ENCODE assay signal across 9 mouse cellular contexts in the genomic region with DNA sequence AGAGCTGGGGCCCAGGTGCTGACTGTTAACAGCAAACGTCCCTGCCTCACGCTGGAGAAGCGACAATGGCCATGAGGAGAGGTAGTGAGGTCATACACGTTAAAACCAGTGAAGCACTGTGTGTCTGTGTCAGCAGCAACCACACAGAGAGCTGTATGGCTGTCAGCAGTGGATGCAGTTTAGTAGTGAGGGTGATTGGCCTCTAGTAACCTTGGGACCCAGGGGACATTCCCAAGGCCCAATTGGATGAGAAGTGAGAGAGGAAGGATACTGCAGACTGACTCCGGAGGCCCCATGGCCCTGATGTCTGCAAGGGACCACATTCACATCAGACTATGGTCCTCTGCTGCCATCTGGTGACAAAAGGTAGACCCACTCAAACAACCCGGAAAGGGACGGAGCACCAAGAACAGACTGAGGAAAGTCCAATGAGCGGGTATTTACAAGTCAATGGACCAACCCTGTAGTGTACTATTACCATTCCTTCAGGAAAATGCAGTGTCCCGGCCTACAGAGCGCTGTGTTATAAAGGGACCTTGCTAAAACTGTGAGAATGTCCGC. TPM values are rescaled to one million over a fixed set of nuclear protein-coding genes. Genes with fewer than 3 reads are reported as not detected.
A peak's percentile ranks its signal among the peaks of the same experiment; 100 is the strongest.
DNase-seq lines count a peak whose midpoint lies in the region; ATAC-seq and TF ChIP-seq lines count a peak whose summit lies in the region.
"Had no signal": no experiment of that assay in that cellular context is flagged by ENCODE, and none has a peak within 500 bp of the region (broad histone marks: within the 10 kb centered on the region; RNA-seq: fewer than 3 reads in every experiment).

No protein-coding gene starts in this region.

- ATAC-seq in forebrain, embryonic 12.5 days (ENCODE audit: low FRiP score): peak; percentile 76
- ATAC-seq in intestine, postnatal 0 days: peak; percentile 56
- peak; percentile 47; the same call in 1 of the 2 replicates for ATAC-seq in limb, embryonic 12.5 days (ENCODE audit: insufficient number of reproducible peaks, insufficient read depth, low FRiP score, low TSS enrichment, low read depth)

- intact Hi-C loops in gastrocnemius, adult 2 months (cut with DNase I): no loop called here

- H3K9ac ChIP-seq in ES-E14 (ENCODE audit: insufficient read depth, low read depth, low read length, poor library complexity, severe bottlenecking): no peak overlapping the region
- H3K9ac ChIP-seq in forebrain, embryonic 12.5 days: no peak overlapping the region
- no peak overlapping the region for H3K9ac ChIP-seq in intestine, postnatal 0 days (ENCODE audit: low read depth, low read length)
- H3K9ac ChIP-seq in limb, embryonic 12.5 days (replicated peaks): no peak overlapping the region
- H3K9ac ChIP-seq: heart, embryonic 13.5 days had no signal

- peaks cover 0 to 4% of the 10 kb centered on the region in 2 experiments; a peak in 1 of 4 replicates for H3K4me1 ChIP-seq in ES-E14 (ENCODE audit: control insufficient read depth in 2 of 2, insufficient read depth in 2 of 2, low read length in 2 of 2, poor library complexity in 1 of 2)
- no peaks in the 10 kb centered on the region for H3K4me1 ChIP-seq in forebrain, embryonic 12.5 days
- H3K4me1 ChIP-seq in intestine, postnatal 0 days (replicated peaks; ENCODE audit: control insufficient read depth, insufficient read depth, low read length): no peaks in the 10 kb centered on the region
- H3K4me1 ChIP-seq in limb, embryonic 12.5 days (replicated peaks): no peaks in the 10 kb centered on the region; the same call in 1 of the 2 replicates

- no peak overlapping the region for H3K4me3 ChIP-seq in gastrocnemius, adult 2 months
- no peak overlapping the region for H3K4me3 ChIP-seq in ES-E14 (ENCODE audit: insufficient read depth in 1 of 2, low read depth in 1 of 2, low read length in 2 of 2, poor library complexity in 1 of 2, severe bottlenecking in 1 of 2)
- H3K4me3 ChIP-seq in forebrain, embryonic 12.5 days (replicated peaks): no peak overlapping the region
- no peak overlapping the region for H3K4me3 ChIP-seq in intestine, postnatal 0 days (ENCODE audit: low read depth, low read length)
- H3K4me3 ChIP-seq in limb, embryonic 12.5 days (replicated peaks): no peak overlapping the region
- H3K4me3 ChIP-seq: heart, embryonic 13.5 days had no signal

- peaks cover 60% of the 10 kb centered on the region for H3K36me3 ChIP-seq in ES-E14 (ENCODE audit: control insufficient read depth, insufficient read depth, low read length, poor library complexity, severe bottlenecking)
- peaks cover 66% of the 10 kb centered on the region for H3K36me3 ChIP-seq in forebrain, embryonic 12.5 days (replicated peaks)
- peaks cover 70% of the 10 kb centered on the region for H3K36me3 ChIP-seq in intestine, postnatal 0 days (ENCODE audit: control insufficient read depth, insufficient read depth)
- H3K36me3 ChIP-seq in limb, embryonic 12.5 days: peaks cover 70% of the 10 kb centered on the region

- H3K27me3 ChIP-seq in forebrain, embryonic 12.5 days: no peaks in the 10 kb centered on the region
- H3K27me3 ChIP-seq in intestine, postnatal 0 days (replicated peaks; ENCODE audit: control insufficient read depth, insufficient read depth, low read length): no peaks in the 10 kb centered on the region
- H3K27me3 ChIP-seq in limb, embryonic 12.5 days: no peaks in the 10 kb centered on the region
- H3K27me3 ChIP-seq: heart, embryonic 13.5 days had no signal

- 78% methylated on average over 11 of the region's 11 CpGs for WGBS in forebrain, embryonic 12.5 days
- 71% methylated on average over 11 of the region's 11 CpGs for WGBS in intestine, postnatal 0 days
- 81% methylated on average over 11 of the region's 11 CpGs for WGBS in limb, embryonic 12.5 days

- no peaks in the 10 kb centered on the region for H3K9me3 ChIP-seq in ES-E14 (ENCODE audit: control insufficient read depth, insufficient read depth, low read depth, low read length)
- H3K9me3 ChIP-seq in forebrain, embryonic 12.5 days: no peaks in the 10 kb centered on the region
- no peaks in the 10 kb centered on the region for H3K9me3 ChIP-seq in intestine, postnatal 0 days (ENCODE audit: control insufficient read depth)
- H3K9me3 ChIP-seq in limb, embryonic 12.5 days: no peaks in the 10 kb centered on the region
- H3K9me3 ChIP-seq: heart, embryonic 13.5 days had no signal

- TF ChIP-seq CTCF in gastrocnemius, adult 2 months (IDR thresholded peaks at IDR 0.05): peak; percentile 61
- TF ChIP-seq CTCF in intestine, postnatal 0 days (IDR thresholded peaks at IDR 0.05; ENCODE audit: low read depth): peak; percentile 80

- H3K27ac ChIP-seq in gastrocnemius, adult 2 months: no peak overlapping the region
- H3K27ac ChIP-seq in ES-E14 (ENCODE audit: insufficient read depth, low read depth, low read length, poor library complexity, severe bottlenecking): no peak overlapping the region
- no peak overlapping the region for H3K27ac ChIP-seq in forebrain, embryonic 12.5 days
- no peak overlapping the region for H3K27ac ChIP-seq in intestine, postnatal 0 days (ENCODE audit: low read depth, low read length)
- no peak overlapping the region for H3K27ac ChIP-seq in limb, embryonic 12.5 days
- H3K27ac ChIP-seq: heart, embryonic 13.5 days had no signal

- in situ Hi-C loops in ES-E14 (cut with MboI; ENCODE audit: low sequenced_read_pairs in 2 of 2, unreplicated experiment in 2 of 2): no loop called here

- peak; percentile 35 for DNase-seq in gastrocnemius, adult 2 months
- no peak for DNase-seq in gastrocnemius, postnatal 4 days (ENCODE audit: low spot score in 2 of 2)
- DNase-seq in ES-E14 (ENCODE audit: low read depth, low spot score): peak; percentile 76
- peak; percentile 30 for DNase-seq in neural tube, embryonic 10.5 days (ENCODE audit: extremely low spot score, low spot score)
- no peak for DNase-seq in urinary bladder, postnatal 36 days (ENCODE audit: low spot score in 2 of 2)

- no peak overlapping the region for H3K4me2 ChIP-seq in forebrain, embryonic 12.5 days
- no peak overlapping the region for H3K4me2 ChIP-seq in intestine, postnatal 0 days (replicated peaks; ENCODE audit: low read depth)
- H3K4me2 ChIP-seq in limb, embryonic 12.5 days: no peak overlapping the region
- H3K4me2 ChIP-seq: heart, embryonic 13.5 days had no signal

TF ChIP-seq in ES-E14, 5 proteins besides CTCF, POLR2A, EP300 and RAD21:
- no peak for TF ChIP-seq HCFC1 (IDR thresholded peaks at IDR 0.05; ENCODE audit: borderline replicate concordance, insufficient read depth, low read length)
- TF ChIP-seq CHD2 (IDR thresholded peaks at IDR 0.05; ENCODE audit: low read depth, low read length): no peak
- TF ChIP-seq ZNF384 (IDR thresholded peaks at IDR 0.05; ENCODE audit: low read depth, low read length): no peak
- no peak for TF ChIP-seq ZC3H11A (IDR thresholded peaks at IDR 0.05; ENCODE audit: borderline replicate concordance, low read depth, low read length)
- TF ChIP-seq MAFK (IDR thresholded peaks at IDR 0.05; ENCODE audit: insufficient read depth, low read depth, low read length): no peak
TF ChIP-seq in ES-E14: peak in this region for 0.

RNA-seq across cellular contexts. Expression of a gene that starts 47.1 kb away (rescaled TPM):
- 10 to 100 TPM; 41.9 to 48.9 TPM for total RNA-seq in gastrocnemius, adult 2 months (2021)
- 10 to 100 TPM; 85.3 to 91.8 TPM for total RNA-seq in gastrocnemius, postnatal 4 days (2021)
- 190 and 210 TPM in 2 replicates for total RNA-seq in ES-E14 (2012; rRNA removed)
- polyA plus RNA-seq in forebrain, embryonic 12.5 days (2016; fragmentation: Nextera tagmentation; extraction: Ambion mirVana): 140 and 147 TPM in 2 replicates
- polyA plus RNA-seq in intestine, postnatal 0 days (2015; fragmentation: Nextera tagmentation; extraction: Ambion mirVana): 333 and 357 TPM in 2 replicates
- 146 and 150 TPM in 2 replicates for polyA plus RNA-seq in limb, embryonic 12.5 days (2016; fragmentation: Nextera tagmentation; extraction: Ambion mirVana)

Comparison
In these comparisons a context has a peak if more than half of its experiments do, and no peak if none do; other contexts are left out.
1. DNase-seq: peak in gastrocnemius, adult 2 months (single experiment), ES-E14 (single experiment) and neural tube, embryonic 10.5 days (single experiment); none in gastrocnemius, postnatal 4 days (0 of 2) and urinary bladder, postnatal 36 days (0 of 2).
2. Peak in every context shown above with its lines, with median percentiles within 50 percentile points of each other: ATAC-seq.